Mouse (Mus musculus): ENCODE data around the gene 5430427O19Rik. TPM values are rescaled to one million over a fixed set of nuclear protein-coding genes. Genes with fewer than 3 reads are reported as not detected.

5430427O19Rik gene
- polyA plus RNA-seq, 1 experiment: not detected

DNA sequence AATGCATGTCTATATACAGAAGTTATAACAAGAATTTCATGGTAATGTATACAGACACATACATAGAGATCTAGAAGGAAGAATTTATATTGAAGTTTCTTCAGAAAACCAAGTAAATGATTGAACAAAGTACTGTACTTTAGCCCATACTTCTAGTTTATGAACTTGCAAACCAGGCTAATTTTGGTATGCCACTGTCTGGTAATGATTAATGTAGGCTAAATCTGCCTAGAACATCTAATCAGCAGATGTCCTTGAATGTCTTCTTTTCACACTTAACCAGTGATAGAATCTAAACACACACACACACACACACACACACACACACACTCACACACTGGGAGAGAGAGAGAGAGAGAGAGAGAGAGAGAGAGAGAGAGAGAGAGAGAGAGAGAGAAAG, 8.1 kb downstream of the 5430427O19Rik start:
- TF ChIP-seq CTCF (IDR thresholded peaks at IDR 0.05; ENCODE audit: control insufficient read depth, insufficient read depth, insufficient read length) (no peak), MYOG (IDR thresholded peaks at IDR 0.05; ENCODE audit: control insufficient read depth, extremely low read depth, insufficient read length) (no peak), MYOD1 (IDR thresholded peaks at IDR 0.05; ENCODE audit: control insufficient read depth, insufficient read length, low read depth) (no peak), CEBPB (IDR thresholded peaks at IDR 0.05; ENCODE audit: low read depth) (no peak), MAX (IDR thresholded peaks at IDR 0.05) (no peak), USF1 (IDR thresholded peaks at IDR 0.05; ENCODE audit: low read depth) (no peak), FOSL1 (IDR thresholded peaks at IDR 0.05; ENCODE audit: insufficient read depth, low read length, poor library complexity, severe bottlenecking) (no peak)
- Histone ChIP-seq H3ac (ENCODE audit: control insufficient read depth, insufficient read length, low read depth) (no peak overlapping the region), H3K79me3 (ENCODE audit: low read depth) (no peaks in the 10 kb centered on the region), H3K79me2 (ENCODE audit: control insufficient read depth, insufficient read depth) (no peaks in the 10 kb centered on the region), H3K36me3 (ENCODE audit: control insufficient read depth, insufficient read depth) (no peaks in the 10 kb centered on the region), H3K27me3 (ENCODE audit: control insufficient read depth, insufficient read depth, insufficient read length) (no peaks in the 10 kb centered on the region), H3K4me3 (ENCODE audit: insufficient read depth, poor library complexity, severe bottlenecking) (no peak overlapping the region)

DNA sequence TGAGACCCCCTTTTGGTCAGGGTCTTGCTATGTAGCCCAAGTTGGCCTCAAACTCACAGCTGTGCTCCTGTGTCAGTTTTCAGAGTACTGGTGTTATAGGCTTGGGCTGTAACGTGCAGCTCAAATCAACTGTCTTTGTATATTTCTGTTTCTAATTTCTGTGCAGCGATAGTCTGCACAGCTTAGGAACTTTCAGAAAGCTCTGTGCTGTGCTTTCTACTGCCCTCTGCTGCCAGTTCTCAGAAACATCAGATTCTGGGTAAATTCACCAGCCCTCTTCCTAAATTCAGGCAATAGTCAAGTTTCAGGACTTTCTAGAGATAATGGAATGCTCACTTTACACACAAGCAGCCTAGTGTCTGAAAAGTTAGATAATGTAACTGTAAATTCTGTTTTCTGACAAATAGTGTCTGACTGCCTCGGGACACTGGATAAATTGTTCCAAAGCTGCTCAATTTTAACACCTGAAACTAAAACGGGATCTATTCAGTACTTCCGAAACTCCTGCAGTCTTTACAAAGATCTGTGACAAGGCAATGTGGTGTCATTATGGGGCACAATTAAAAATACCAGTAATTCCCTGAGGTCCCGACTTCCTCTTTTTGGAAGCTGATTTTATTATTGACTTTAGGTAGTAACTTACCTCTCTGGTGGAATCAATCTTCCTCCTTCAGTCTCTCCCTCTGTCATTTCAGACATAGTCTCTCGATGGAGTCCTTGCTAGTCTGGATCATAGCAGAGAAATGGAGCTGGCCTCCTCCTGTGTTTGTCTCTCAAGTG, 9.2 kb downstream of the 5430427O19Rik start:
- Histone ChIP-seq H3K79me3 (ENCODE audit: low read depth) (no peaks in the 10 kb centered on the region), H3K27me3 (ENCODE audit: control insufficient read depth, insufficient read depth, insufficient read length) (no peaks in the 10 kb centered on the region), H3K36me3 (ENCODE audit: control insufficient read depth, insufficient read depth) (no peaks in the 10 kb centered on the region), H3K4me3 (ENCODE audit: insufficient read depth, poor library complexity, severe bottlenecking) (no peak overlapping the region), H3K79me2 (ENCODE audit: control insufficient read depth, insufficient read depth) (no peaks in the 10 kb centered on the region), H3ac (ENCODE audit: control insufficient read depth, insufficient read length, low read depth) (no peak overlapping the region)
- TF ChIP-seq MYOD1 (IDR thresholded peaks at IDR 0.05; ENCODE audit: control insufficient read depth, insufficient read length, low read depth): no peak

DNA sequence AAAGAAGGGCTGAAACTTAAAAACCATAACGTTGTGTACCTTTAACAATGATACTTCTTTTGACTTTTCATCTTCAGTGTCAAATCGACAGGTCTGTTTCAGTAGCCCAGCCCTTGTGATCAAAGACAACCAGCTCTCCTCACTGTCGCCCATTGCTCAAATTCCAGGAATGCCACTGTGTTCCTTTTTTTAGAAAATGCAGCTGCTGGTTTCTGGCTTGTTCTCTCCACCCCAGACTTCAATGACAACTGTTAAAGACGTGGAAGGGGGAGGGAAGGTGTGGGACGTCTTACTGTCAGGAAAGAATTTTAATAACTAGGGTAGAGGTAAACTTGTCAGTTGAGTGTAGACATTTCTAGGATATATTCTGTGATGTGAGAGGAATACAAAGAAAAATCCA, 16.5 kb downstream of the 5430427O19Rik start:
- no peaks in the 10 kb centered on the region for H3K36me3 ChIP-seq (ENCODE audit: control insufficient read depth, insufficient read depth)
- TF ChIP-seq CTCF (IDR thresholded peaks at IDR 0.05; ENCODE audit: control insufficient read depth, insufficient read depth, insufficient read length) (no peak), MAX (IDR thresholded peaks at IDR 0.05) (no peak), MYOD1 (IDR thresholded peaks at IDR 0.05; ENCODE audit: control insufficient read depth, insufficient read length, low read depth) (no peak), FOSL1 (IDR thresholded peaks at IDR 0.05; ENCODE audit: insufficient read depth, low read length, poor library complexity, severe bottlenecking) (no peak), MYOG (IDR thresholded peaks at IDR 0.05; ENCODE audit: control insufficient read depth, extremely low read depth, insufficient read length) (no peak), USF1 (IDR thresholded peaks at IDR 0.05; ENCODE audit: low read depth) (no peak), CEBPB (IDR thresholded peaks at IDR 0.05; ENCODE audit: low read depth) (no peak)
- no peak overlapping the region for H3ac ChIP-seq (ENCODE audit: control insufficient read depth, insufficient read length, low read depth)
- no peaks in the 10 kb centered on the region for H3K27me3 ChIP-seq (ENCODE audit: control insufficient read depth, insufficient read depth, insufficient read length)
- no peaks in the 10 kb centered on the region for H3K79me2 ChIP-seq (ENCODE audit: control insufficient read depth, insufficient read depth)
- no peaks in the 10 kb centered on the region for H3K79me3 ChIP-seq (ENCODE audit: low read depth)
- no peak overlapping the region for H3K4me3 ChIP-seq (ENCODE audit: insufficient read depth, poor library complexity, severe bottlenecking)

DNA sequence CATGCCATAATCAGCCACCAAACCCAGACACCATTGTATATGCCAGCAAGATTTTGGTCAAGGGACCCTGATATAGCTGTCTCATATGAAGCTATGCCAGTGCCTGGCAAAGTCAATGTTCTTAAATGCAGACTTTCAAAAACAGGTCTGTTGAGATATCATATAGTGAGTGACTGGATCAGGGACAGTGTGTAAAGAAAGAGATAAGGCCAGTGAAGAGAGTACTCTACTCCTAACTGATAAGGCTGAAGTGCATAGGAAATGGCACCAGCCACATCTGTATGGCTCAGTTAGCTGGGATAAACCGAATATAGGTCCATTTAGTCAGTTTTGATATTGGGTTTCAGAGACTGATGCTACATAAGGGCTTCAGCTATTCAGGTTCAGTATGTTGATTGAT, 31.0 kb downstream of the 5430427O19Rik start:
- H3K4me3 ChIP-seq (ENCODE audit: insufficient read depth, poor library complexity, severe bottlenecking): no peak overlapping the region
- no peak for TF ChIP-seq FOSL1 (IDR thresholded peaks at IDR 0.05; ENCODE audit: insufficient read depth, low read length, poor library complexity, severe bottlenecking)
- no peak for TF ChIP-seq CEBPB (IDR thresholded peaks at IDR 0.05; ENCODE audit: low read depth)
- TF ChIP-seq CTCF (IDR thresholded peaks at IDR 0.05; ENCODE audit: control insufficient read depth, insufficient read depth, insufficient read length): no peak
- TF ChIP-seq MYOG (IDR thresholded peaks at IDR 0.05; ENCODE audit: control insufficient read depth, extremely low read depth, insufficient read length): no peak
- no peak for TF ChIP-seq USF1 (IDR thresholded peaks at IDR 0.05; ENCODE audit: low read depth)
- no peak for TF ChIP-seq MAX (IDR thresholded peaks at IDR 0.05)
- TF ChIP-seq MYOD1 (IDR thresholded peaks at IDR 0.05; ENCODE audit: control insufficient read depth, insufficient read length, low read depth): no peak
- H3ac ChIP-seq (ENCODE audit: control insufficient read depth, insufficient read length, low read depth): no peak overlapping the region
- H3K36me3 ChIP-seq (ENCODE audit: control insufficient read depth, insufficient read depth): no peaks in the 10 kb centered on the region
- no peaks in the 10 kb centered on the region for H3K79me3 ChIP-seq (ENCODE audit: low read depth)
- no peaks in the 10 kb centered on the region for H3K79me2 ChIP-seq (ENCODE audit: control insufficient read depth, insufficient read depth)
- H3K27me3 ChIP-seq (ENCODE audit: control insufficient read depth, insufficient read depth, insufficient read length): no peaks in the 10 kb centered on the region

DNA sequence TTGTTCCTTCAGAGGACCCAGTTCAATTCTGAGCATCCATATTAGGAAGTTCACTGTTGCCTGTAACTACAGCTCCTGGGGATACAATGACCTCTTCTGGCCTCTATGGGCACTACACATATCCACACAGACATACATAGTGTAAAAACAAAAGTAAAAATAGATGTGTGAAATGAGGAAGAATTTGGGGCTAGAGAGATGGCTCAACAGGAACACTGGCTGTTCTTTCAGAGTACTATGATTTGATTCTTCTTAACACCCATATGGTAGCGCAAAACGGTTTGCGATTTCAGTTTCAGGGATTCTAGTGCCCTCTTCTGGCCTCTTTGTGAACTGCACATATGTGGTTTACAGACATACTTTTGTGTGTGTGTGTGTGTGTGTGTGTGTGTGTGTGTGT, 48.9 kb downstream of the 5430427O19Rik start:
- no peaks in the 10 kb centered on the region for H3K79me2 ChIP-seq (ENCODE audit: control insufficient read depth, insufficient read depth)
- no peak overlapping the region for H3K4me3 ChIP-seq (ENCODE audit: insufficient read depth, poor library complexity, severe bottlenecking)
- no peaks in the 10 kb centered on the region for H3K27me3 ChIP-seq (ENCODE audit: control insufficient read depth, insufficient read depth, insufficient read length)
- H3K36me3 ChIP-seq (ENCODE audit: control insufficient read depth, insufficient read depth): no peaks in the 10 kb centered on the region
- no peaks in the 10 kb centered on the region for H3K79me3 ChIP-seq (ENCODE audit: low read depth)
- no peak for TF ChIP-seq CEBPB (IDR thresholded peaks at IDR 0.05; ENCODE audit: low read depth)
- TF ChIP-seq MYOD1 (IDR thresholded peaks at IDR 0.05; ENCODE audit: control insufficient read depth, insufficient read length, low read depth): no peak
- no peak for TF ChIP-seq FOSL1 (IDR thresholded peaks at IDR 0.05; ENCODE audit: insufficient read depth, low read length, poor library complexity, severe bottlenecking)
- no peak for TF ChIP-seq MAX (IDR thresholded peaks at IDR 0.05)
- no peak for TF ChIP-seq USF1 (IDR thresholded peaks at IDR 0.05; ENCODE audit: low read depth)
- TF ChIP-seq MYOG (IDR thresholded peaks at IDR 0.05; ENCODE audit: control insufficient read depth, extremely low read depth, insufficient read length): no peak
- no peak overlapping the region for H3ac ChIP-seq (ENCODE audit: control insufficient read depth, insufficient read length, low read depth)

DNA sequence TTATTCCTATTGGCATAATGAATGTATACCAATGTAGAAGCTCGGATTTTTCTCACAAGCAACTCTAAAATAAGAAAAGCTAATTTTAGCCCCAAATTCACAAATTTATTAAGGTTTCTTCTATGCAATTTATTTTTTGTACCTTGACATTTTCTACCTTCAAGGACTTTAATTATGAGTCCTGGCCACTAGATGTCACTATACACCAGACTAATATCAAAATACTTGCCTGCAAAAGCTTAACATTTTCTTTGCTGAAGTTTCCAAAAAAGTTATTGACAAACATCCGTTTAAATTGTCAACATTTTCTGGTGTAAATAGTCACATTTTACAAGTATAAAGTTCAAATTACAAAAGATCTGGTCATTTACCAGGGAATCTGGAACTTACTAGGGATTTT, 62.8 kb downstream of the 5430427O19Rik start:
- H3ac ChIP-seq (ENCODE audit: control insufficient read depth, insufficient read length, low read depth): no peak overlapping the region
- no peak overlapping the region for H3K4me3 ChIP-seq (ENCODE audit: insufficient read depth, poor library complexity, severe bottlenecking)
- no peaks in the 10 kb centered on the region for H3K79me2 ChIP-seq (ENCODE audit: control insufficient read depth, insufficient read depth)
- no peaks in the 10 kb centered on the region for H3K79me3 ChIP-seq (ENCODE audit: low read depth)
- H3K36me3 ChIP-seq (ENCODE audit: control insufficient read depth, insufficient read depth): no peaks in the 10 kb centered on the region
- H3K27me3 ChIP-seq (ENCODE audit: control insufficient read depth, insufficient read depth, insufficient read length): no peaks in the 10 kb centered on the region
- TF ChIP-seq CEBPB (IDR thresholded peaks at IDR 0.05; ENCODE audit: low read depth) (no peak), CTCF (IDR thresholded peaks at IDR 0.05; ENCODE audit: control insufficient read depth, insufficient read depth, insufficient read length) (no peak)

Other genes starting within 250 kb of the 5430427O19Rik start
- gene Gk, start 93.5 kb upstream of the 5430427O19Rik start, polyA plus RNA-seq (2012; fragmentation: generic; extraction: Trizol): 1.5 TPM
- gene Samt3, start 173.8 kb downstream of the 5430427O19Rik start, polyA plus RNA-seq (2012; fragmentation: generic; extraction: Trizol): not detected

Data from C2C12 (cell line).